Mouse (Mus musculus) heart, adult 9 months (tissue): Measurements from ENCODE around the gene Foxf2.
A peak's percentile ranks its signal among the peaks of the same experiment; 100 is the strongest.

Source experiments
- DNase-seq, 2 experiments: peaks; one replicate each; pipeline ENCODE4 v3.0.0; 2022; ENCODE audit warnings: low spot score in 2 of 2

The Foxf2 gene

DNA sequence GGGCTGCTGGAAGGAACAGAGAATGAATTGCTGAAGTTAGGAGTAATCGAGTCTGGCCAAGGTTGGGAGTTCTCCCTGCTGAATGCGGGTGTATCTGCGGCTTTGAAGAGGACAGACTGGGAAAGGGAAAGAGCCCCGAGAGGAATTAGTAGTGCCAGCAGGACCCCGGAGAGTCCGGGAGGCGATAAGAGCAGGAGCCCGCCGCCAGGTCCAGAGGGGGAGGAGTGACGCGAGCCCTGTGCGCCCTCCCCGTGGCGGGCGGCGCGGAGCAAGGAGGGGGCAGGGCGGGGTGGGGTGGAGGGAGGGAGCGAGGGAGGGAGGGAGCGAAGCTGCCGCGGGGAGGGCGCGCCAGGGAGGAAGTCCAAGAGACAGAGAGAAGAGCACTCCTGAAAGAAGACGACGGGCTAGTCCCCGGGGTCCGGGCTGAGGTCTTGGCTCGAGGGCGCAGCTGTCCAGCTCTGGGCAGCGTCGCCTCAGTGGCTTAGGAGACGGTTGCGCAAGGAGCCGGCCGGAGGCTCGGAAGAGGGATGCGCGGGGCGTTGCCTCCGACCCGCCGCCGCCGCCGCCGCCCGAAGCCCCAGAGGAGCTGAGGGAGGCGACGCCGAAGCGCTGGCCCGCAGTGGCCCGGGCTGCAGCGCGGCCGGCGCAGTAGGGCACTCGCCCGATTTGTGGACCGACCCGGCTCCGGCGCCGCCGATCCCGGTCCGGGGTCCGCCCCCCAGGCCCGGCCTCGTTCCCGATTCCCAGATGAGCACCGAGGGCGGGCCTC, at the start of gene Foxf2:
TSS of gene Foxf2 (plus strand) at position 484 of the 769 bp plus-strand sequence.
- DNase-seq: peak; percentile 11 to 17

GRCm38 (mm10) chr13:31576696-31577095, 48.9 kb upstream of the Foxf2 start:
- DNase-seq: no peak

DNA sequence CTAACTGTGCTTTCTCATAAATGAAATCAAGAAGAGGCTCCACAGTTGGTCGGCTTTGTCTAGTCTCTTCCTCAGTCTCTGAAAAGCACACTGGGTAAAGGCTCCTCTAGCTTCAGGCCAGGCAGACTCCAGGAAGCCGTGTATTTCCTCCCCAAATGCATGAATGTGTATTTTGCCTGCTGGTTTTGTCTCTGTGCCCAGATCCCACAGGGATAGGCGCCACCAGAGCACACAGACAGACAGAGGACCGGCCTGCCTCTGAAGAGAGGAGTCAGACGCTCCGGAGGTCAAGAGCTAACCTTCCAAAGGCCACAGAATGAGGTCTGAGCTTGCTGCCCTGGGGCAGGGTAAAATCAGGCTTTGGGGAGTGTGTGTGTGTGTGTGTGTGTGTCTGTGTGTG, 48.0 kb upstream of the Foxf2 start:
- DNase-seq: no peak

DNA sequence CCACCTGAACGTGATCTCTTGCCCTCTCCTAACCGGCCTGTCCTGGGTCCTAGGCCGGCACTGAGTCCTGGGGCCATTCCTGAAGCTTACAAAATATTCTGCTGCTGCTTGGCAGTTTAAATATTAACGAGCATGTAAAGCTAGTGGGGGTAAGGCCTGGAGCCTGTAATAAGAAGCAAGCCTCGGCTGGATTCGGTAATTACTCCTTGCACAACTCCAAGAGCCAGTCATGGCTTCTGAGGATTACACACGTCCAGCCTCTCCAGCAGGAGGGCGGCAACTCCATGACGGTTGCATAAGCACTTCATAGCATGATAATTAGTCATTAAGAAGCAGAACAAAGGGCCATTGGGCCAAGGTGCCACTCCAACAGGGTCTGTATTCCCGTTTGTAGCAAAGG, 47.2 kb upstream of the Foxf2 start:
- no peak for DNase-seq

DNA sequence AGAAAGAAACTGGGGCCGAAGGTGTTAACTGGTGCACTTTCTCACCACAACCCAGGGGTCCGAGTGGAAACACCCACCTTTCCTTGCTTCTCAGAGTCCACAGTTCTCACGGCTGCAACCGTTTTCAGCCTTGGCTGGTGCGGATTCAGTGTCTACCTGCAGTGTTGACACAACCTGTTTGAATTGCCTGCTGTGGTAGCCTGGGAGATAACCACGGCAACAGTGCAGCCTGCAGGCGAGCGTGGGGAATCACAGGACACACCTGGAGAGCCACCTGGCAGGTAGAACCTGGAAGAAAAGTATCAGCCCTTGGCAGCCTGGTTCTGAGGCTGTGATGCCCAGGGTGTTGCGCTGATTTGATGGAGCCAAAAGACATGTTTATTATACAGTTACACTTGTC, 45.8 kb upstream of the Foxf2 start:
- no peak for DNase-seq

GRCm38 (mm10) chr13:31587341-31587740, 38.3 kb upstream of the Foxf2 start:
- DNase-seq: no peak

DNA sequence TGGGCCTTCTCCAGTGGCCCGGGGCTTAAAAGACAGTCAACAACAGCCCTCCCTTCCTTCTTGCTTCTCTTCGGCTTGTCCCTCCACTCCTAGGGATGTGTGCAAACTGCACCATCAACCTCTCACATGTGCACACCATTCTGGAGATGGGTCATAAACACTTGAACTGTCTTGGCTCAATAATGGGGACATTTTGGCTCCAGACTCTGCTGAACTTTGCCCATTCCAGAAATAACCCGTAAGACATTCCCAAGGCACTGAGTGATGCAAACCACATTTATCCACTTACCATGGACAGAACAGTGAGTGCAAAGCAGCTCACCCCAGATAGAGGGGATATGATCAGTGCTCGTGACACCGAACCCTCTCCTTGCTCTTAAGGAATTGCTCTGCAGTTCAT, 26.0 kb upstream of the Foxf2 start:
- no peak for DNase-seq

DNA sequence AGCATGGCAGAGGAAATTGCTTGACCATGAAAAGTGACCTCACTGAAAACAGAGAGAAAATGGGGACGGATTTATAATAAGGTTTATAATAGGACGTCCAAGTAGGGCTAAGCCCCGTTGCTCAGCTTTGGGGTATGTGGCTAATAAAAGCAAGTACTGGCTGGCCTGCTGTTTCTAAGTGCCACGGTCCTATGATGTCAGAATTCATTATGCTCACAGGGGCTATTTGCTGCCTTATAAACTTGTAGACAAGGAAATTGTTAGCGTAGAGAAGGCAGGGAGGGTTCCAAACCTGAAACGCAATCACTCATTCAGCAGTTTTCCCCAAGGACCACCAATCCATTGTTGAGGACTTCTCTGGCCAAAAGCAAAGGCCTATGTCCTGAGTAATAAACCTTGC, 21.7 kb upstream of the Foxf2 start:
- DNase-seq: no peak

- DNase-seq: no peak
These were observed 10.7 kb upstream of the Foxf2 start for GRCm38 (mm10) chr13:31614724-31615465.

- no peak for DNase-seq
These were observed 10.0 kb upstream of the Foxf2 start for GRCm38 (mm10) chr13:31615561-31616165.

DNA sequence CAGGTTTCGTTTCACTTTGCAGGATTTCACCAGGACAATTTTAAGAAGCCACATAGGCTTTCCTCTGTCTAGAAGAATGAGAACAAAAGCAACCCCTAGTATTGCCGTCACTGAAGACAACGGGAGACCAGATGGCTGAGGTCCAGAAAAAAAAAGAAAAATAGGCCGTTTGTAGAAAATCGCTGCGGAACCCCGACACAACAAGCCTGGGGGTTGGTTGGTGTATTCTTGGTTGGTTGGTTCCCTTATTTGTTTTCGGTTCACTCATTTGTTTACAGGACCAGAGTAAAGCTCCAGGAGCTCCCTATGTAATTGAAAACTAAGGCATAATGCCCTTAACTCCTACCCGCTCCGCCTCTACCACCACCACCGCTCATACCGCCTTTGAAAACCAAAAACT, 7.6 kb upstream of the Foxf2 start:
- no peak for DNase-seq

DNA sequence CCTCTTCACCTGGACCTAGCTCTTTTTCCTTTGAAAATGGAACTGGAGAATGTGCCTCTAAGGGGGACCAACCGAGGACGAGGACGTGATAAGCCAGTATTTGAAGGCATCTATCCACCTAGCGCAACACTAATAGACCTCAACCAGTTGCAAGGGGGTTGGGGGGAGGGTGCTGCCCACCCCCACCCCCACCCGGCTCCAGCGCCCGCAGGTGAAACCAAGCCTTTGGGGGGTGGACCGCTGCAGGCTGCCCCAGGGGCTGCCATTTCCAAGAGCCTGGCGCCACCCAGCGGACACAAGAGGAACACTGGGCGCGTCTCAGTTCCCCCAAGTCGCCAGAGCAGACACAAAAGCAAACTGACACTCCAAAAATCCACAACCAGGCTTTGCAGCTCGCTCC, 7.2 kb upstream of the Foxf2 start:
- peak; percentile 9 to 35 for DNase-seq

GRCm38 (mm10) chr13:31618919-31619655, 6.5 kb upstream of the Foxf2 start:
- DNase-seq: no peak

DNA sequence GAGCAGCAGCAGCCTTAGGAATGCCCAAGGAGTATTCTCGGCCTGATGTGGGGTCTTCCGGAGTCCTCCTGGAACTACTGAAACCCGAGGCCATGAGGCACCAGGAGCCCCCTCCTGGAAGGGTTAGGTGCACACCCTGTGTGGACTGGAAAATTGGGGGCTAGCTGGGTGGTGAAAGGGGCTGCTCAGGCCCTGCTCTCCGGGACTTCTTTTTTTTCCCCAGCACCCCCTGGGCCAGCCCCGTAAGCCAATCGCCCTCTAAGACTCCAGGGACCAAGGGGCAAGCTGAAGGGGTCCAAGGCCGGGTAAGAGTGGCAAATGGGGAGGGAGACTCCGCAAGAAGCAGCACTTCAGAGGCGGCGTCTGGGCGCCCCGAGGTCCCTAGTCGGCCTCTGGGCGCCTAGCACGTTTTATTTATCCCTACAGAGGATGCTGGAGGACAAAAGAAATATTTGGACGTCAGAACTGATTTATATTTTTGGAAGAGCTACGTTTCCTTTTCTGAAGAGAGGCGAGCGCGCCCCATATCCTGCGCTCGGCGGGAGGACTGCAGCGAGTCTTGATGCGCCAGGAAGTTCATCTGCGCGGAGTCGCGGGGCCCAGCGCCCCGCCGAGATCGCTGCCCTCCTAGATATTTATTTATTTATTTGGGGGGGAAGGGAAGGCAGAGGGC, 5.7 kb upstream of the Foxf2 start:
- no peak for DNase-seq

- no peak for DNase-seq
These were observed 5.1 kb upstream of the Foxf2 start for GRCm38 (mm10) chr13:31620499-31620847.

- DNase-seq: no peak
These were observed 4.7 kb upstream of the Foxf2 start for GRCm38 (mm10) chr13:31620937-31621336.

GRCm38 (mm10) chr13:31621741-31622140, 3.9 kb upstream of the Foxf2 start:
- DNase-seq: no peak

DNA sequence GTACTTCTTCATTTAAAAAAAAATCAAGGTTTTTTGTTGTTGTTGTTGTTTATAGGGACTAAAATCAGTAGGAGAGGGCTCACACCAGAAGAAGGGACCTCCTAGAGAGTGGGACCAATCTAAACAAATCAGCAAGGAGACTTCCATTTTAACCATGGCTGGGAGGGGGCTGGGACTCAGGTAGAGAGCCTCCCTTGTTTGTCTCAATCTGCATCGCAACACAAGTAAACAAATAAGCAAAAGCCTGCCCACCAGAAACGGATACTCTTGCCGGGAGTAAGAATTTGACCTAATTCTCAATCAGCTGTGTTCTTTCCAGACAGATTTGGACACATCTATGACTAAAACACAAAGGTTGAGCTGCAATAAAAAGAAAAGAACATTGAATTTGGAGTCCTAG, 3.2 kb upstream of the Foxf2 start:
- DNase-seq: no peak

- DNase-seq: no peak
These were observed 2.3 kb upstream of the Foxf2 start for GRCm38 (mm10) chr13:31623291-31623690.

- no peak for DNase-seq
These were observed 1.4 kb upstream of the Foxf2 start for GRCm38 (mm10) chr13:31623906-31624860.

DNA sequence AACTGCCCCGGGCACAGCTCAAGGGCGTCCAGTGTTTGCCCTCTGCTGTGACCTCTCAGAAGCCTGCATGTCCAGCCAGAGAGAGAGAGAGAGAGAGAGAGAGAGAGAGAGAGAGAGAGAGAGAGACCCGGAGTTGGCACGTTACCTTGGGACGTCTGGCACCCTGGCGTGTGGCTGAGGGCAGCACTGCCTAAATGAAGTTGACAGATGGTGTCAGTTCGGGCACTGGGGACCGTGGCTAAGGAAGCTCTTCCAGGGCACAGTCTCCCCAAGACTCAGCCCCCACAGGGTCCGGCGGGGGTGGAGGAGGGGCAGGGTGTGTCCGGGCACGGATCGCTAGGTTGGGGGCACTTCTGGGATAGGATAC, 667 bp upstream of the Foxf2 start:
- DNase-seq: no peak
